Mouse (Mus musculus) liver, embryonic 14.5 days (tissue): ENCODE data around the gene Hmgcll1. TPM values are rescaled to one million over a fixed set of nuclear protein-coding genes. Genes with fewer than 3 reads are reported as not detected.

ENCODE experiments used
- ATAC-seq: fragments of 200-750 bp; cut with Nextera tagmentation; 2 replicates; pipeline ENCODE4 v1.8.0; 2017; ENCODE audit warnings: moderate number of reproducible peaks, mild to moderate bottlenecking, moderate library complexity; ENCODE audit not compliant: insufficient read depth
- DNase-seq, 3 experiments: peaks; one replicate each; pipeline ENCODE4 v3.0.0-alpha.2; 2012 to 2013; ENCODE audit warnings: low read depth in 3 of 3, low spot score in 3 of 3
- H3K27ac ChIP-seq: fragments of 300-500 bp; sonication (generic); 2 replicates; pipeline ENCODE4 v1.5.1; 2014; ENCODE audit warnings: moderate library complexity, mild to moderate bottlenecking, control low read depth, inconsistent platforms
- H3K27me3 ChIP-seq: fragments of 300-500 bp; sonication (generic); 2 replicates; pipeline ENCODE4 v1.6.1; 2014; ENCODE audit warnings: mild to moderate bottlenecking, low read length, moderate library complexity; ENCODE audit not compliant: control insufficient read depth, insufficient read depth
- H3K36me3 ChIP-seq: fragments of 300-500 bp; sonication (generic); replicated peaks from 2 replicates; pipeline ENCODE4 v1.6.1; 2014; ENCODE audit warnings: low read depth; ENCODE audit not compliant: control insufficient read depth, insufficient read depth
- H3K4me1 ChIP-seq, 2 experiments: fragments of 200-500 bp in 1 of 2; fragments of 300-500 bp in 1 of 2; sonication (generic) in 1 of 2; replicated peaks; 2 replicates each; pipeline ENCODE4 v1.6.1; 2012 to 2014; ENCODE audit warnings: antibody characterized with exemption in 1 of 2, inconsistent platforms in 1 of 2, low read length in 1 of 2; ENCODE audit not compliant: control insufficient read depth in 2 of 2, insufficient read depth in 2 of 2
- H3K4me2 ChIP-seq: fragments of 300-500 bp; sonication (generic); 2 replicates; pipeline ENCODE4 v1.6.1; 2014; ENCODE audit warnings: low read depth, mild to moderate bottlenecking, control low read depth, moderate library complexity
- H3K4me3 ChIP-seq, 2 experiments: fragments of 200-500 bp in 1 of 2; fragments of 300-500 bp in 1 of 2; sonication (generic) in 1 of 2; 2 replicates each; pipeline ENCODE4 v1.5.1; 2012 to 2014; ENCODE audit warnings: low read depth in 2 of 2, low read length in 2 of 2, mild to moderate bottlenecking in 2 of 2, control low read depth in 1 of 2, inconsistent platforms in 1 of 2, moderate library complexity in 1 of 2; ENCODE audit not compliant: insufficient read depth in 1 of 2
- H3K9ac ChIP-seq: fragments of 300-500 bp; sonication (generic); replicated peaks from 2 replicates; pipeline ENCODE4 v1.6.1; 2014; ENCODE audit warnings: mild to moderate bottlenecking, control low read depth, moderate library complexity
- H3K9me3 ChIP-seq: fragments of 300-500 bp; sonication (generic); 2 replicates; pipeline ENCODE4 v1.6.1; 2016; ENCODE audit warnings: low read length, mixed read lengths; ENCODE audit not compliant: control insufficient read depth
- CTCF ChIP-seq: IDR thresholded peaks from 2 replicates; pipeline ENCODE4 v1.5.1; 2016; ENCODE audit warnings: antibody characterized with exemption, low read depth, control low read depth
- EP300 ChIP-seq: IDR thresholded peaks from 2 replicates; pipeline ENCODE4 v1.6.1; 2016; ENCODE audit warnings: antibody characterized with exemption, low read depth
- WGBS: fragments of 180-500 bp; shearing (Covaris S2); extraction: QIAGEN DNeasy Blood & Tissue Kit; methylation state at CpG from one replicate; pipeline ENCODE4 v1.1.7; 2014; ENCODE audit not compliant: insufficient replicate concordance; 5-methylcytosine and 5-hydroxymethylcytosine counted together
- polyA plus RNA-seq, 2 experiments: library from polyadenylated mRNA; depleted of rRNA in 1 of 2; stranded (reverse) in 1 of 2; unstranded in 1 of 2; fragments of >200 nt; fragmentation: Nextera tagmentation in 1 of 2; extraction: Ambion mirVana in 1 of 2; gene quantifications; 2 replicates each; pipeline versions ENCODE4 v1.2.1 to v1.2.3; 2012 to 2014

Hmgcll1 gene
- 0.10 and 0.13 TPM in 2 replicates for polyA plus RNA-seq (2012; rRNA removed)
- 0.15 TPM in 2 replicates for polyA plus RNA-seq (2014; fragmentation: Nextera tagmentation; extraction: Ambion mirVana)

- peak within 1 kb of the TSS; percentile 52 to 56 for H3K4me3 ChIP-seq
- ATAC-seq (peak; percentile 64), DNase-seq (no peak)
- peaks cover 0 to 5% of the 10 kb centered on the region in 2 experiments; a peak in 1 of 4 replicates for H3K4me1 ChIP-seq
- H3K4me2 ChIP-seq = peak within 1 kb of the TSS; percentile 81
- H3K36me3 ChIP-seq = no peaks in the 10 kb centered on the region
- H3K27me3 ChIP-seq = no peaks in the 10 kb centered on the region
- no peak within 1 kb of the TSS for H3K27ac ChIP-seq
- TF ChIP-seq EP300 (no peak), CTCF (no peak)
- H3K9ac ChIP-seq = peak within 1 kb of the TSS; percentile 45
- WGBS = 12% methylated on average over 40 of the region's 40 CpGs
- no peaks in the 10 kb centered on the region for H3K9me3 ChIP-seq
Observed at GRCm38 (mm10) chr9:76014631-76015531, at the start of gene Hmgcll1. Hmgcll1 (plus strand) TSS chr9:76014855.

- DNase-seq (peak; percentile 74 to 76 (median 75)), ATAC-seq (peak; percentile 98)
- WGBS = 10% methylated on average over 1 of the region's 1 CpGs
- Histone ChIP-seq H3K4me2 (peak overlapping the region; percentile 56), H3K4me3 (no peak overlapping the region), H3K36me3 (no peaks in the 10 kb centered on the region), H3K9ac (no peak overlapping the region), H3K4me1 (peaks cover 24 to 27% of the 10 kb centered on the region in 2 experiments), H3K27ac (peak overlapping the region; percentile 63), H3K27me3 (no peaks in the 10 kb centered on the region), H3K9me3 (no peaks in the 10 kb centered on the region)
- TF ChIP-seq EP300 = peak; percentile 95
- TF ChIP-seq CTCF = no peak
Observed at GRCm38 (mm10) chr9:75980097-75980496, 34.6 kb upstream of the Hmgcll1 start.

GRCm38 (mm10) chr9:75981139-75981538, 33.5 kb upstream of the Hmgcll1 start:
- no peaks in the 10 kb centered on the region for H3K36me3 ChIP-seq
- peak overlapping the region; percentile 63 for H3K27ac ChIP-seq
- H3K9ac ChIP-seq = no peak overlapping the region
- H3K4me3 ChIP-seq = no peak overlapping the region
- H3K27me3 ChIP-seq = no peaks in the 10 kb centered on the region
- 0% methylated on average over 1 of the region's 1 CpGs for WGBS
- no peaks in the 10 kb centered on the region for H3K9me3 ChIP-seq
- DNase-seq = peak; percentile 40 to 56 (median 51)
- peak; percentile 64 for ATAC-seq
- H3K4me1 ChIP-seq = peaks cover 24 to 33% of the 10 kb centered on the region in 2 experiments
- peak overlapping the region; percentile 56 for H3K4me2 ChIP-seq
- TF ChIP-seq CTCF (no peak), EP300 (peak; percentile 70)

GRCm38 (mm10) chr9:75989491-75989890, 25.2 kb upstream of the Hmgcll1 start:
- no peaks in the 10 kb centered on the region for H3K9me3 ChIP-seq
- TF ChIP-seq EP300 (no peak), CTCF (no peak)
- H3K4me1 ChIP-seq = peaks cover 0 to 7% of the 10 kb centered on the region in 2 experiments; a peak in 2 of 4 replicates
- no peak overlapping the region for H3K9ac ChIP-seq
- ATAC-seq = no peak
- no peak overlapping the region for H3K27ac ChIP-seq
- H3K36me3 ChIP-seq = no peaks in the 10 kb centered on the region
- 75% methylated on average over 4 of the region's 4 CpGs for WGBS
- H3K4me3 ChIP-seq = no peak overlapping the region
- DNase-seq = no peak
- no peak overlapping the region for H3K4me2 ChIP-seq
- no peaks in the 10 kb centered on the region for H3K27me3 ChIP-seq

GRCm38 (mm10) chr9:75998791-75999350, 15.8 kb upstream of the Hmgcll1 start:
- H3K27ac ChIP-seq = no peak overlapping the region
- TF ChIP-seq CTCF (no peak), EP300 (no peak)
- H3K36me3 ChIP-seq = no peaks in the 10 kb centered on the region
- no peaks in the 10 kb centered on the region for H3K9me3 ChIP-seq
- DNase-seq = no peak
- H3K9ac ChIP-seq = no peak overlapping the region
- no peak for ATAC-seq
- WGBS = 74% methylated on average over 2 of the region's 2 CpGs
- H3K4me1 ChIP-seq = peaks cover 5% of the 10 kb centered on the region in 2 experiments
- H3K4me3 ChIP-seq = no peak overlapping the region
- H3K27me3 ChIP-seq = no peaks in the 10 kb centered on the region
- no peak overlapping the region for H3K4me2 ChIP-seq
